Mouse (Mus musculus): ENCODE data around the gene Il1rap. TPM values are rescaled to one million over a fixed set of nuclear protein-coding genes. Genes with fewer than 3 reads are reported as not detected.
A peak's percentile ranks its signal among the peaks of the same experiment; 100 is the strongest.

Gene Il1rap
- polyA plus RNA-seq, 1 experiment from 2014 or later: 27.4 TPM

GRCm38 (mm10) chr16:26723952-26724747 is 142.6 kb downstream of the Il1rap start:
- Histone ChIP-seq H3K4me1 (ENCODE audit: insufficient read depth) (no peaks in the 10 kb centered on the region), H3K27ac (ENCODE audit: low read depth) (no peak overlapping the region), H3K4me2 (ENCODE audit: low read depth, low read length) (no peak overlapping the region), H3K4me3 (ENCODE audit: low read depth, low read length) (no peak overlapping the region), H3K27me3 (ENCODE audit: insufficient read depth, low read length) (no peaks in the 10 kb centered on the region), H3K9me3 (ENCODE audit: low read length) (no peaks in the 10 kb centered on the region), H3K9ac (replicated peaks) (no peak overlapping the region), H3K36me3 (replicated peaks; ENCODE audit: insufficient read depth, low read length) (no peaks in the 10 kb centered on the region)
- WGBS (ENCODE audit: insufficient replicate concordance): 65% methylated on average over 5 of the region's 5 CpGs
- TF ChIP-seq CTCF (IDR thresholded peaks at IDR 0.05; ENCODE audit: low read depth) (no peak), EP300 (IDR thresholded peaks at IDR 0.05; ENCODE audit: low read depth) (no peak)
- no peak for DNase-seq
- no peak for ATAC-seq

GRCm38 (mm10) chr16:26728139-26728538 is 146.6 kb downstream of the Il1rap start:
- DNase-seq (no peak), ATAC-seq (no peak)
- no peak overlapping the region for H3K9ac ChIP-seq (replicated peaks)
- no peak overlapping the region for H3K4me2 ChIP-seq (ENCODE audit: low read depth, low read length)
- H3K4me3 ChIP-seq (ENCODE audit: low read depth, low read length): no peak overlapping the region
- no peaks in the 10 kb centered on the region for H3K4me1 ChIP-seq (ENCODE audit: insufficient read depth)
- no peaks in the 10 kb centered on the region for H3K36me3 ChIP-seq (replicated peaks; ENCODE audit: insufficient read depth, low read length)
- no peak for TF ChIP-seq CTCF (IDR thresholded peaks at IDR 0.05; ENCODE audit: low read depth)
- TF ChIP-seq EP300 (IDR thresholded peaks at IDR 0.05; ENCODE audit: low read depth): no peak
- no peaks in the 10 kb centered on the region for H3K27me3 ChIP-seq (ENCODE audit: insufficient read depth, low read length)
- WGBS (ENCODE audit: insufficient replicate concordance): 39% methylated on average over 3 of the region's 3 CpGs
- H3K27ac ChIP-seq (ENCODE audit: low read depth): no peak overlapping the region
- no peaks in the 10 kb centered on the region for H3K9me3 ChIP-seq (ENCODE audit: low read length)

- H3K4me3 ChIP-seq (ENCODE audit: low read depth, low read length): no peak overlapping the region
- no peaks in the 10 kb centered on the region for H3K27me3 ChIP-seq (ENCODE audit: insufficient read depth, low read length)
- DNase-seq (no peak), ATAC-seq (no peak)
- H3K9me3 ChIP-seq (ENCODE audit: low read length): no peaks in the 10 kb centered on the region
- H3K36me3 ChIP-seq (replicated peaks; ENCODE audit: insufficient read depth, low read length): no peaks in the 10 kb centered on the region
- no peaks in the 10 kb centered on the region for H3K4me1 ChIP-seq (ENCODE audit: insufficient read depth)
- no peak overlapping the region for H3K27ac ChIP-seq (ENCODE audit: low read depth)
- no peak overlapping the region for H3K4me2 ChIP-seq (ENCODE audit: low read depth, low read length)
- TF ChIP-seq CTCF (IDR thresholded peaks at IDR 0.05; ENCODE audit: low read depth) (no peak), EP300 (IDR thresholded peaks at IDR 0.05; ENCODE audit: low read depth) (no peak)
- 56% methylated on average over 1 of the region's 1 CpGs for WGBS (ENCODE audit: insufficient replicate concordance)
- no peak overlapping the region for H3K9ac ChIP-seq (replicated peaks)
Measured at GRCm38 (mm10) chr16:26730941-26731340, 149.4 kb downstream of the Il1rap start.

GRCm38 (mm10) chr16:26732566-26732965 is 151.1 kb downstream of the Il1rap start:
- no peaks in the 10 kb centered on the region for H3K4me1 ChIP-seq (ENCODE audit: insufficient read depth)
- H3K4me3 ChIP-seq (ENCODE audit: low read depth, low read length): no peak overlapping the region
- WGBS (ENCODE audit: insufficient replicate concordance): 77% methylated on average over 3 of the region's 3 CpGs
- H3K4me2 ChIP-seq (ENCODE audit: low read depth, low read length): no peak overlapping the region
- H3K9me3 ChIP-seq (ENCODE audit: low read length): no peaks in the 10 kb centered on the region
- no peaks in the 10 kb centered on the region for H3K36me3 ChIP-seq (replicated peaks; ENCODE audit: insufficient read depth, low read length)
- no peak overlapping the region for H3K27ac ChIP-seq (ENCODE audit: low read depth)
- H3K9ac ChIP-seq (replicated peaks): no peak overlapping the region
- no peaks in the 10 kb centered on the region for H3K27me3 ChIP-seq (ENCODE audit: insufficient read depth, low read length)
- DNase-seq (no peak), ATAC-seq (no peak)
- TF ChIP-seq EP300 (IDR thresholded peaks at IDR 0.05; ENCODE audit: low read depth): no peak
- TF ChIP-seq CTCF (IDR thresholded peaks at IDR 0.05; ENCODE audit: low read depth): no peak

- Histone ChIP-seq H3K27ac (ENCODE audit: low read depth) (peak overlapping the region; percentile 55; the same call in 1 of the 2 replicates), H3K4me2 (ENCODE audit: low read depth, low read length) (peak overlapping the region; percentile 29), H3K4me3 (ENCODE audit: low read depth, low read length) (0 out of 2 replicates have a peak overlapping the region, but pooled peaks have one; percentile 7), H3K9ac (replicated peaks) (no peak overlapping the region), H3K4me1 (ENCODE audit: insufficient read depth) (no peaks in the 10 kb centered on the region), H3K27me3 (ENCODE audit: insufficient read depth, low read length) (no peaks in the 10 kb centered on the region), H3K9me3 (ENCODE audit: low read length) (no peaks in the 10 kb centered on the region), H3K36me3 (replicated peaks; ENCODE audit: insufficient read depth, low read length) (no peaks in the 10 kb centered on the region)
- ATAC-seq (peak; percentile 50), DNase-seq (no peak)
- TF ChIP-seq EP300 (IDR thresholded peaks at IDR 0.05; ENCODE audit: low read depth) (no peak), CTCF (IDR thresholded peaks at IDR 0.05; ENCODE audit: low read depth) (no peak)
- 70% methylated on average over 5 of the region's 5 CpGs for WGBS (ENCODE audit: insufficient replicate concordance)
Measured at GRCm38 (mm10) chr16:26755381-26756155, 174.1 kb downstream of the Il1rap start.

- H3K9ac ChIP-seq (replicated peaks): no peak overlapping the region
- H3K4me3 ChIP-seq (ENCODE audit: low read depth, low read length): no peak overlapping the region
- no peak for TF ChIP-seq EP300 (IDR thresholded peaks at IDR 0.05; ENCODE audit: low read depth)
- TF ChIP-seq CTCF (IDR thresholded peaks at IDR 0.05; ENCODE audit: low read depth): no peak
- 61% methylated on average over 2 of the region's 2 CpGs for WGBS (ENCODE audit: insufficient replicate concordance)
- H3K9me3 ChIP-seq (ENCODE audit: low read length): no peaks in the 10 kb centered on the region
- DNase-seq (no peak), ATAC-seq (no peak)
- no peak overlapping the region for H3K4me2 ChIP-seq (ENCODE audit: low read depth, low read length)
- H3K36me3 ChIP-seq (replicated peaks; ENCODE audit: insufficient read depth, low read length): no peaks in the 10 kb centered on the region
- H3K27ac ChIP-seq (ENCODE audit: low read depth): no peak overlapping the region
- H3K4me1 ChIP-seq (ENCODE audit: insufficient read depth): no peaks in the 10 kb centered on the region
- H3K27me3 ChIP-seq (ENCODE audit: insufficient read depth, low read length): no peaks in the 10 kb centered on the region
Measured at GRCm38 (mm10) chr16:26775976-26776375, 194.5 kb downstream of the Il1rap start.
